Mouse (Mus musculus) ovary, postnatal 14 days (tissue): ENCODE measurements around the gene Frmd6.

Experiments used
- DNase-seq: peaks from one replicate; pipeline ENCODE4 v3.0.0; 2022; ENCODE audit warnings: low spot score

Gene Frmd6

GRCm38 (mm10) chr12:70807975-70808374 lies 17.3 kb upstream of the Frmd6 start:
- DNase-seq = no peak

GRCm38 (mm10) chr12:70809957-70810356 lies 15.4 kb upstream of the Frmd6 start:
- DNase-seq = no peak

GRCm38 (mm10) chr12:70811772-70812171 lies 13.5 kb upstream of the Frmd6 start:
- DNase-seq = no peak

- no peak for DNase-seq
These were observed 13.1 kb upstream of the Frmd6 start for GRCm38 (mm10) chr12:70812176-70812575.

GRCm38 (mm10) chr12:70812822-70813465 lies 12.4 kb upstream of the Frmd6 start:
- no peak for DNase-seq

GRCm38 (mm10) chr12:70816731-70817130 lies 8.6 kb upstream of the Frmd6 start:
- DNase-seq = no peak

- no peak for DNase-seq
These were observed 1.3 kb upstream of the Frmd6 start for GRCm38 (mm10) chr12:70824017-70824416.

- DNase-seq = no peak
These were observed 470 bp downstream of the Frmd6 start for GRCm38 (mm10) chr12:70825651-70826317.

GRCm38 (mm10) chr12:70826318-70827072 lies 1.2 kb downstream of the Frmd6 start:
- DNase-seq = no peak

GRCm38 (mm10) chr12:70827187-70827900 lies 2.0 kb downstream of the Frmd6 start:
- DNase-seq = no peak

GRCm38 (mm10) chr12:70827901-70828271 lies 2.6 kb downstream of the Frmd6 start:
- DNase-seq = no peak

- no peak for DNase-seq
These were observed 5.8 kb downstream of the Frmd6 start for GRCm38 (mm10) chr12:70830982-70831566.

GRCm38 (mm10) chr12:70832216-70832998 lies 7.1 kb downstream of the Frmd6 start:
- no peak for DNase-seq

- no peak for DNase-seq
These were observed 7.7 kb downstream of the Frmd6 start for GRCm38 (mm10) chr12:70833050-70833449.

- no peak for DNase-seq
These were observed 8.7 kb downstream of the Frmd6 start for GRCm38 (mm10) chr12:70834043-70834442.

- no peak for DNase-seq
These were observed 9.7 kb downstream of the Frmd6 start for GRCm38 (mm10) chr12:70835004-70835403.

GRCm38 (mm10) chr12:70837792-70838321 lies 12.5 kb downstream of the Frmd6 start:
- DNase-seq = no peak

GRCm38 (mm10) chr12:70845371-70845770 lies 20.1 kb downstream of the Frmd6 start:
- DNase-seq = no peak

- DNase-seq = no peak
These were observed 23.7 kb downstream of the Frmd6 start for GRCm38 (mm10) chr12:70849024-70849423.

GRCm38 (mm10) chr12:70849517-70850291 lies 24.4 kb downstream of the Frmd6 start:
- DNase-seq = no peak
